Mouse (Mus musculus): ENCODE results near the gene Slc39a13.

Slc39a13 gene

DNA sequence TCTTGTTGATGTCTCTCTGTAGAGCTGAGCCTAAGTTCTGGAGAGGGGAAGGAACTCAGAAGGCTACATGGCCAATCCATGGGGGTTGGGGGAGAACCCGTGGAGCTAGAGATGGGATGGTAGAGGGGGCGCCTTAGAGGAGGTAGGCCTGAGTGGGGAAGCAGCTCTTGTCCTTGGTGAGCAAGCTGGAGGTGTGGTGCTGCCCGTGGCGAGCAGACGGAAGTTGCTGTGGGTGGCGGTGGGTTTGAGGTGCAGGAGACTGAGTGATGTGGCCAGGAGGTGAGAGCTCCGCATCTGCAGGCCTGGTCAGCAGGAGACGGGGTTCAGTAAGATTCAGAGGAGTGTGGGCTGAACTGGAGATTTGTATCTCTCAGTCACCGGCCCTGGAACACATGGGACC is 17.2 kb upstream of the Slc39a13 start:
- DNase-seq: no peak

DNA sequence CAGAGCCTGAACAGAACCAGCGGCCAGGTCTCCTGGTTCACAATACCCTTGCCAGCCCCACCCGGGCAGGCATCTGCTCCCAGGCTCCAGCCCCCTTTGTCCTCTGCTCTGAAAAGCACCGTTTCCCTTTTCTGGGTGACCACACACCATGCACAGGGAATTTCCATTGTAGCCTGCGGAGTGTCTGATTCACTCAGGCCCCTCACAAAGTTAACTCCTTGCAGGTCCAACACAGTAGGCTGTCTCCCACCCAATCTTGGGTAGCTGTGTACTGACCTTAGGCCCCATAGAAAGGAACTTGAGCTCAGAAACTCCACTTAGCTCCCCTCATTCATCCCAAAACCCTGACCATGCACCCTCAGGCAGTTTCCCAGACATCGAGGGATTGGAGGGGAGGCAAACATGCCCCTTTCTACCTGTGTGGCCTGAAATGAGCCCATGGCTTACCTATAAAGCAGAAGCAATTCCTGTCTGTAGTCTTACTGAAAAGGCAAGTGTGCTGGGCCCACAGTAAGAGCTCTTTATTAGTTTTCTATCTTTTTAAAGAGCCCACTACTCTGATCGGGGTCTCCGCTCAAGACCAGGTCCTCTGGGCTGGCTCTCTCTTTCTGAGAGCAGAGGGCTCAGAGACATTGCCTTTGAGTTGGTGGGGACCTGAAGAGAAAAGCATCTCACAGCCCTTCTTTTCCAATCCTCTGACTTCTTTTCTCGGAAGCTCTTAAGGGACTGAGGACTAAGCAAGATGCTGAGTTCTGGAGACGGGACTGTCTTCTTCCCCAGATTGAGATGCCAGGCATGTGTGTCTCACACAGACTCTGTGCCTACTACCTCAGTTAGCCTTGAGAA is 16.4 kb upstream of the Slc39a13 start:
- no peak for DNase-seq

DNA sequence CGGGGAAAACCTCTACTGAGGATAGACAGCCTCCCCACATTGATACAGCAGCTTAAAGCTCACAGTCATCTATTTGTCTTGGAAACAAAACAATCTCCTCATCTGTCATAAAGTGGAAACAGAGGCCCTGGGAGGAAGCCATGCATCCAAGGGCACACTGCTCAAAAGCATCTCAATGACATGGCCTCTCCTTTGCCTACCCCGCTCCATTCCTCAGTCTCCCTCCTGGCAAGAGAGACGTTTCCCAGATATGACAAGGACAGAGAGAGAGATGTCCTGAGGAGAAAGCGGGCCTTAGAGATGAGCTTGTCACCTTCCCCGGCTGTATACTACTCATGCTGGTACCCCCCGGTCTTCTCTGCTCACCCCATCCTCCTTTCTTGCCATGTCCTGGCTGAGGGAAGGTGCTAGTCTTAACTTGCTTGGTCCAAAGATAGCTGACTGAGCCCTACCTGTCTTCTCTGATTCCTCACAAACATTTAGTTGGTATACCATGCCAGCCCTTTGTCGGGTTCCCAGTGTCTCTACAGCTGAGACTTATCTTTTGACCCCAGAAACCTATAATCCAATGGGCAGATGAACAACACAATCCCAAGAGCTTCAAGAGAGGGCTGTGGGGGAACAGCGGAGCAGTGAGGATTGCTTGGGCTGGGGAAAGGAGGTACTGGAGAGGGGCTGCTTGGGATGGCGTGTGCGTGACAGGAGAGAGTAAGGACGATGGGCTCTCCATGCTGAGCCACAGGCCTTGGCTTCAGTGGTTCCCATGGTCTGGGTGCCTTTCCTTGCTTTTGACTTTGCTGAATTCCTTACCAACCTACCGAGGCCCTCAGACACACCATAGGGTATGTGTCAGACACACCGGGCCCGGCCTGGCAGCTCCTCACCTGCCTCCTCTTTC is 15.5 kb upstream of the Slc39a13 start:
- DNase-seq: no peak

DNA sequence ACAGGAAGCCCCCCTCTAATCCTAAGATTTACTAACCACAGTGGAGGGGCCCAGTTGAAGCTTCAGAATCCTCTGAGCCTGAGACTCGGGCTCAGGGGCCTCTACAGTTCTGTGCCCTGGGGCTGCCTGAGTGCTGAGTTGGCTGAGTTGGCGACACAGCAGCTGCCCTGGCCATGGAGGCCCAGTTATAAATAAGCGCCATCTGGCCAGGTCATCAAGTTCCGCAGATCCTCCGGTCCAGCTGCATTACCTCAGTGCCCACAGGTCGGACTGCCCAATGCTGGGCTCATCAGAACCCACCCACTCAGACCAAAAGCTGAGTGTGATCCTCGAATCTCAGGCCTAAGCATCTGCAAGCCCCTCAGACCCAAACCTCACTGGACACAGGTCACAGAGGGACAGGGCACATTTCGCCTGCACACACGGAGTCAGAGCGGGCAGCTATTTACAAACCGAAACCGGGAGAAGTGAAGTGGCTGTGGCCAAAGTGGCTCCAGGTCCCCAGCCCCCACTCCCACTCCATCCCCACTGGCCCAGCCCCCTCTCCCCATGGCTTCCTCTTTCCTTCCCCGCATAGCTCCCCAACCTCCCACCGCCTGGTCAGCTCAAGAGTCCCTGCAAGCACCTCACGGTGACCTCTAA is 14.1 kb upstream of the Slc39a13 start:
- no peak for DNase-seq

DNA sequence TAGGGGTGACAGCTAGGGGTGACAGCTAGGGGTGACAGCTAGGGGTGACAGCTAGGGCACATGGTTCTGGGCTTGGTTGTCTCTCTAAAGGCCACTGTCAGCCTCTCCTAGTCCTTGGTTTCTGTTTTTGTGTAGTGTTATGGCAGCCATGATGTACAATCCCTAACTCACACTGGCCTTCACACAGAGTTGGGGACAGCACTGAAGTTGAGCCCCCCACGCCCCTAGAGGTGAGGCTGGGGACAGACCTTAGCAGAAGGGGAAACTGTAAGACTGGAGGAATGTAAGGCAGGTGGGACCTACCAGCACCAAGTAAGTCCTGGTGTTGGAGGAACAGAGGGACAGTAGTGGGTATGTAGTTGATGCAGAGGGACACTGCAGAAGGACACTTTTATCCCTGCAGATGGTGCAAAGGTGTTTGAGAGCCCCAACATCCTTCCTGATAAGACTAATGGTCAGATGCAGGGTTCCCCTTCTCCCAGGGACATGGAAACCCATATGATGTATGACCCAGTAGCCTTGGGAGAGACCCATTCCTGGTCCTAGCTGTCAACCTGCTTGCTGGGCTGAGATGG is 13.2 kb upstream of the Slc39a13 start:
- DNase-seq: no peak

DNA sequence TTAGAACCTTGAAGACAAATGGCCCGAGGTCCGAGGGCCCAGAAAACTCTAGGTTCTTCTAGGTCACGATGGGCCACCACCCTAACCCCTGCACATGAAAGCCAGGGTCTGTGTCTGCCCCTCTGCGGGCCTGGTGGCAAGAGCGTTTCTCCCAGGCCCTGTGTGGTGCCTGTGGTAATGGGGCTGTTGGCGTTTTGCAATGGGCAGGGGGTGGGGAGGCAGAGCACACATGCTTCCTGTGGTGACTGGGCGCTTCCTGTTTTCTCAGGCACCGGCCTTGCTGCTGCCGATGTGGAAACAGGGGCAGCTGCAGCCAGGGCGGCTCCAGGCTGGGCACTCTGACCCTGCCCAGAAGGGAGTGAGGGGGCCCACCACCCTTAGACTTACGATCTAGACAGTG is 12.6 kb upstream of the Slc39a13 start:
- DNase-seq: no peak

DNA sequence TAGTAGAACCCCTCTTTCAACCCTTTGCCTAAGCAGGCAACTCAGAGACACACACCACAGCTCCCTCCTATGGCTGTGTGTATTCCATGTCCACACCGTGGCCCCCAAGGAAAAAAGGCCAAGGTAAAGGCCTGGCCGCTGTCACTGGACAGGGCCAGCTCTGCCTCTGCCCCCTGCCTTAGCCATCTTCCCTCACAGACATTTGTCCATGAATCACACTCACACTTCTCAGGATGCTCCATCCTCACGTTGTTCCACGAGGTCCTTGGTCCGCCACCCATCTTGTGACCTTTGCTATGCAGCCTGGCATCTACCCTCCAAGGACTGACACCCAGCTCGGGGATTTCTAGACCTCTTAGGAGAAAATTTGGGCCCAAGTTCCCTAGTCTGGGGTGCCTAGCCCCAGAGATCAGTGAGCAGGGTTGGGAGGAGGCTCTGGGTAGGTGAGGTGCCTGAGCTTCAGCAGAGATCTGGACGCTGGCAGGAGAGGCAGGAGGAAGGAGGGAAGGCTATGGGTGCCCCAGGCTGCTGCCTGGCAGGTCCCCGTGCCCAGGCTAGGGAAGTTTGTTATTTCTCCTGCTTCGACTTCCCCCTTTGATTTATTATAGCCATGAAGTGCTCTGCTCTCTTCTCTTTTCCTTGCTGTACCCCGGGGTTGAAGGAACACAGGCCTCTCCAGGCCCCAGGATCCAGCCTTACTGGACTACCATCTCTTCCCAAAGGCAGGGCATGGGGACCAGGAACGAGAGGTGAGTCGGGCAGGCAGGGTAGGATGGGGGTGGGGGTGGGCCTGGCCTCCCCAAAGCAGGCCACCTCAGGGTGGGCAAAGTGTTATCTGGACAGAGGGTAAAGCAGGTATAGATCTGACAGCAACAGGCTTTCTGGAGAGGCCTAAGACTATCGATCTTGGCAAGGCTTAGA is 11.8 kb upstream of the Slc39a13 start, which contains the start of gene Spi1:
Spi1 (plus strand) TSS at position 616 of the 921 bp plus-strand sequence.
- DNase-seq: no peak

DNA sequence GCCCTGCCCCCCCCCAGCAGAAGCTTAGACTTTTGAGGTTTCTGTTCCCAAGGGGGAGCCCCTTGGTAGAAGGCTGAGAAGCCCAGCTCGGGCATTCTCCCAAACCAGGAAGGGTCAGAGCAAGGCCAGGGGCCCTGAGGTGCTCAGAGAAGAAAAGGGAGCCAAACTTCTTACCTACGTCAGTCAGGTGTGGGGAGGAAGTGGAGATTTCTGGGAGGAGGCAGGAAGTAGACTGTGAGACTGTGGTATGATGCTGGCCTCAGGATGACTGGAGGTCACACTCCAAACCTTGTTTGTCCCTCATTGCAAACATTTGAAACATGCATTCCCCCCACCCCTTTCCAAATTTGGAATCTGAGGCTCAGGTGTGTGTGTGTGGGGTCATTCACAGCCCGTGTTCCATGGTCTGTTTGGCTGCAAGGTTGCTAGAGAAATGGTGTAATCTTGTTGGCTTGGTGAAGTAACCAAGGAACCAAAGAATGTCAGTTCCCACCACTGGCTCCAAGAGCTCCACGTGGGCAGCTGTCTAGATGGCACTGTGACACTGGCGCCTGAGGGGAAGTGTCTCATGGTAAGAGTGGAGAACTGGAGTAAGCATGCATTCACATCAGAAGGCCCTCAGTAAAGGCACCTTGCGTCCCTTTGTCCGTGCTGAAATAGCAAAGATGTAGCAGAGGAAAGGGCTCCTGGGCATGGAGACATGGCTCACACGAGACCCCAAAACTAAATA is 10.7 kb upstream of the Slc39a13 start:
- DNase-seq: no peak

DNA sequence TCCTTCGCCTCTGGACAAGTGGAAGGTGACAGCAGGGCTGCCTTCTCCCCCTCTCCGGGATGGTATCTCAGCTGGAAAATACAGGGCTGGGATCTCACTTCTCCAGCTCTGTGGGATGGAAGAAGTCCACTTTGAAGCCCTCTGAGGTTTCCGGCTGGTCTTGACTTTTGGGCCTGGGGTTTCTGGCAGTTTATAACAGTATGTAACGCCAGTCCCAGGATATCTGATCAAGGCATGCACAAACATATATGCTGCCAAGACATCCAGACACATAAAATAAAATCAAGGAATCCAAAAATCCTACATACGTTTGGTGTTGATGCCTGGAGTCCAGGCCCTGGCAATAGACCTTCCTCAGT is 8.8 kb upstream of the Slc39a13 start:
- no peak for DNase-seq

DNA sequence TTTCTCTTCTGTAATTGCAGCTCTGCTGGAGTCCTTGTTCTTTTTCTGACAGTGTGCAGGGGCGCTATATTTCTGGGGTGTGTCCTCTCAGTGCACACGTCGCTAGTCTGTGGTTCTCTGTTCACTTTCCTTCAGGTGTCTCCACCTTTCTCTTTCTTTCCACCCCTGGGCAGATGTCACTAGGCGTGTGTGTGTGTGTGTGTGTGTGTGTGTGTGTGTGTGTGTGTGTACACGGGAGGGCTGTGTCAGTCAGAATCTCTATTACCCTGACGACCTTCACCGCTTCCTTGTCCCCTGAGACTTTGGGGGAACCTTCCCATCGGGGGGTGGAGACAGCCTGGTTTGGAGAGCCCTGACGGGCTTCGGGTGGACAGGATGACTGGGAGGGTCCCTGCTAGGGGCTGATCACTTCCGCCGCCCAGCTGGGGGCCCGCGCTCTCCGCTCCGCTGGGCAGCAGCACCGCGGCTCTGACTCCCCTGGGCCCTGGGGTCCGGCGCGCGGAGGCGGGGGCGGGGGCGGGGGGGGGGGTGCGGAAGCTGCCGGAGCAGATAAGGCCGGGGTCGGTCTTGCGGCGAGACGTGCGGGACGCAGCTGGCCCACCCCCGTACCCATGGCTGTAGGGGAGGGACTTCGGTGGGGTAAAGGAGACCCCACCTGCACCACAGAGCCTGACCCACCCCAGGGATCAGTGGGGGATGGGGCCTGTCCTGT is 8.3 kb upstream of the Slc39a13 start:
- no peak for DNase-seq

DNA sequence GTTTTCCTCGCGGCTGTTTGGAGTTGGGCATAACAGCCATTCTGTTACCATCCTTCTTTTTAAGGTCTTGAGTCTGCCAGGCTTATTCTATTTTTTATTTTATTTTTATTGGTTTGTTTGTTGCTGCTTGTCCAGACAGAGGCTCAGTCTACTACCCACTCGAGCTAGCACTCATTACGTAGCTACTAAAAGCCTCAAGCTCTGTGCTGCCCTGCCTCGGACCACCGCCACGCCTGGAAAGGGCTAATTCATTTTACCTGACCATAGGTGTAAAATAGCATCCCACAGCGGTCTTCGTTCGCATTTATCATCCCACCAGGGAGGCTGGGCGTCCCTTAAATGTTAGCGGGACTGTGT is 7.7 kb upstream of the Slc39a13 start:
- DNase-seq: no peak

DNA sequence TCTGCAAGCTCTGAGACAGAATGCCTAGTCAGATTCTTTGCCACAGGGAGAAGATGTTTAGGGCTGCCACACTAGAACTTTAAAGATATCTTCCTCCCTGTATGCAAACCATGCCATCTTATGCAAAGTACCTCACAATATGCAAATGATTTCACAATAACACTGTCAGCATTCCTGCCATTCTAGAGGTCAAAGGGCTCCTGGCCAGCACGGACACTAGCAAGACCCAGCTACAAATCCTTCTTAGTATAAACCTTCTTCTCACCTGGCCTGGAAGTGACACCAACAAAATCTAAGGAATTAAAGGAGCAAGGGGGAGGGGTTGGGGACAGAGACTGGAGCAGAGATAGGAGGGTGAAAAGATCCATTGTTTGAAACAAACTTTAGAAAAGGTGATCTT is 1.9 kb upstream of the Slc39a13 start:
- peak; percentile 63 for DNase-seq

DNA sequence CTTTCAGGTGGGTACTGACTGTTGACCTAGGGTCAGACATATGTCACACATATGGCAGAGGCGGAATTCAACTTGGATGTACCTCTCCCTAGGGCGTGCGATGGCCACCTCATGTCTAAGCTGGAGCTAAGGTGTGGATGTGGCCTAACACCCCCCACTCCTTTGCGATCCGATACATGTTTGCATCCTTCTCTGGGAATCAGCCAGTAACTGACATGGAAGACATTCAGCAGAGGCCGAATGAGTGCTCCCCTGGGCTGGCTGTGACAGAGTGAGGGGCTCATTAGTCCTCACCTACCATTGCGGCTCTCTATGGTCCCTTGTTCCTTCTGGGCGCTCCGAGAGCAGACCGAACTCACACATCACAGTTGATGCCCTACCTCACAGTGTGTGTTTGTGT is 842 bp upstream of the Slc39a13 start:
- no peak for DNase-seq

DNA sequence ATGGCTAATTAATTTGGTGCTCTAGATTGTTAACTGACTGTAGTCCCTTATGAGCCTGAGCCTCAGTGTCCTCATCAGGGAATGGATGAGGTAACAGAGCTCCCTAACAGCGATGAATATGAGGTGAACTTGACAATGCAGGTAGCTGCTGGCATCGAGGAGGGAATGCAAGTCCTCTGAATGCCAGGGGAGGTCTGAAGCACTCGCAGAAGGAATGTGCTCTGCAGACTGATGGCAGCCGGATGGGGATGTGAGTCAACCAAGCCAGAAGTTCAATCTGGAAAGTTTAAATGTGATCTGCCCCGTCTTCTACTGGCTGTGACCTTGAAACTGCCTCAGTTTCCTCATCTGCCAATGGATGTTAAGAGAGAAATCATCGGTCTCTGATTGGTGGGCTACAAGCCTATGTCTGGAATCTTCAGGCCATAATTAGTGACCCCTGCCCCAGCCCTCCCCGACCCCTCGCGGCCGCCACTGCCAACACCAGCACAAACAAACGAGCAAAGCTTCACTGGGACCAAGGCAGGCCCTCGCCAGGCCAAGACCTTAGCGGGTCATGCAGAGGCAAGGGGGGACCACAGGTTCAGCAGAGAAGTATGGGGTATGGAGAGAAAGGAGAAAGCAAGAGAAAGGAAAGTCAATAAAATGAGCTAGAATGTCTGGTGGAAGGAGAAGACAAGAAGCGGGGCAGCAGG is 764 bp downstream of the Slc39a13 start:
- no peak for DNase-seq

DNA sequence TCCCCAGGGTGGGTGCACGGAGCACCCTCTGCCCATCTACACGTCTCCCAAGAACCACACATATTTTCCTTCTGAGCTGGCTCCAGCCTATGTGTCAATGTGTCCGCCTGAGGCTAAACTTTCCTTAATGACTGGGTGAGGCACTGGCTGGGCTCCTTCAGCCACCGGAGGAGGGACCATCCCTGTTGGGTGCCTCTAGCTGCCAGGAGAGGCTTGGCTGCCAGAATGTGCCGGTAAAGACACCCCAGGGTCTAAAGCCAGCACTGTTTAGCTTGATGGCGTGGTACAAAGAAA is 1.4 kb downstream of the Slc39a13 start:
- no peak for DNase-seq

DNA sequence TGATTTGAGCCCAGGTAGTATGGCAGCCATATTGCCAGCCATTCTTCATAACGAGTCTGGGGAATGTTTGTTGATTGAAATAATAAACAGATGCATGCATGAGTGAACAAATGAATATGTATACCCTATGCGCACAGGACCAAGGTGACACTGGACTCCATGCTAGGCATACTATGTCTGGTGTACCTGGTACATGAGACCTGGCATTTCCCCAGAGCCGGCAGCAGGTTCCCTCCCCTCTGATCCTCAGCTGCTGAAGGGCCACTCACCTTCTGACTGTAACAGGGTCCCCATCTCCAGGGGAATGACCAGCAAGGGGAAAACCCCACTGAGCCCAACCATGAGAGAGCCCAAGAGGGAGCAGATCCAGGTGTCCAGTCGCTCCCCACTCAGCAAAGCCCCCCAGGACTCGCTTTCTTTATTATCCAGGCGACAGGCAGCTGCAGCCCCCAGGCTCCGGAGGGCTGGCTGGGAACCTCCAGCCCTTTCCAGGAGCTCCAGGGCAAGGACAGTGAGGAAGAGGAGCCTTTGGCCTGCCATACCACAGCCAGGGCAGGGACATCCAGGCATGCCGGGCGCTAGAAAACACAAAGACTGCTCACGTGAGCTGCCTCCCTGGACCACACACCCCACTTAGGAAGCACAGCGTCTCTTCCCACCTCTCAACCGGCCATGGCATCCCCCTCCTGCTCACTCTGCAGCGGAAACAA is 1.9 kb downstream of the Slc39a13 start:
- no peak for DNase-seq

DNA sequence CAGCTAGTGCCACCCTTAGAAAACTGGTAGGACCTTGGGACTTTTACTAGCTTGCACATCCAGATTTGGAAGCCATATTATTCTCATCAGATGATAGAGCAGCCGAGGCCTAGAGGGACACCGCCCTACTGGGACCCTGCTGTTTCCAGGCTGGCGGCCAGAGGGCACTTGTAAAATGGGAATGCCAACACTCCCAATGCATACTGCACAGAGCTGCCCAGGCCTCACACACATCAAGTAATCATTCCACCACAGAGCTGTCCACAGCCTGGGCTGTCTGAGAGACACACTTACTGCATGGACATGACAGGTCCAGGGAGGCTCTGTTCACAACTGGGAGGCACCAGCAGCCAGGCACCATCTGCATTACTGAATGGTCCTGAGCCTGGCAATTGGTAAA is 3.8 kb downstream of the Slc39a13 start:
- no peak for DNase-seq

DNA sequence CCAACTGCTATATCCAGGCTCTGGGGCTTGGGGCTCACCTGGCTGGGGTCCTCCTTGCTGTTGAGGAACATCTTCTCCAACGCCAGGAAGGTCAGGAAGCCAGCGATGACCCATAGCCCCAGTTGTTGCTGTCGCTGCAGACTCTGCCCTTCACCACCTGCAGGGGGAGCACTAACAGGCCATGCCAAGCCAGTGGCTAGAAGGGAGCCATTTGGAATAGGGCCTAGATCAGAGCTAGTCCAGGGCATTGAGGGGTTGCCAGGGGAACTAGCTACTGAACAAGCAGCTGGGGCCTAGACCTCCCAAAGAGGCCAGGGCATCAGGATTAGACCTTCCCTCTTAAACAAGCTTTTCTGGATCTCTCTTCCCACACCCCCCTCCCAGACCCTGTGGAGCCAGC is 4.7 kb downstream of the Slc39a13 start:
- DNase-seq: peak; percentile 69

DNA sequence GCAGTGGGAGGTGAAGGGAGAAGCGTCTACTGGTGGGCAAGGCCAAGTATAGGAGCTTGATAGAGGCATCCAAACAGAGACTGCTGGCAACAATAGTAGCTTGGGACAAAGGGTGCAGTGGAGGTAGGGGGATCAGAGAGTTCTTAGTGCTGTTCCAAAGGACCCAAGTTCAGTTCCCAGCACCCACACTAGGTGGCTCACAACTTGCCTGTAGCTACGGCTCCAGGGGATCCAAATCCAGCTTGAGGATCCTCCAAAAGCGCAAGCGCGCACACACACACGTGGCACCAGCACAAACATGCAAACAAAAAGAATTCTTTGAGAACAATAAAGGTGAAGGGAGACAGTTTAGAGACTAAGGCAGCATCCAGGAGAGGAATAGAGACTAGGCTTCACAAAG is 6.0 kb downstream of the Slc39a13 start:
- DNase-seq: no peak

Data from kidney, adult 9 months (tissue).